ENCODE assay signal across 8 mouse cellular contexts in the genomic region with DNA sequence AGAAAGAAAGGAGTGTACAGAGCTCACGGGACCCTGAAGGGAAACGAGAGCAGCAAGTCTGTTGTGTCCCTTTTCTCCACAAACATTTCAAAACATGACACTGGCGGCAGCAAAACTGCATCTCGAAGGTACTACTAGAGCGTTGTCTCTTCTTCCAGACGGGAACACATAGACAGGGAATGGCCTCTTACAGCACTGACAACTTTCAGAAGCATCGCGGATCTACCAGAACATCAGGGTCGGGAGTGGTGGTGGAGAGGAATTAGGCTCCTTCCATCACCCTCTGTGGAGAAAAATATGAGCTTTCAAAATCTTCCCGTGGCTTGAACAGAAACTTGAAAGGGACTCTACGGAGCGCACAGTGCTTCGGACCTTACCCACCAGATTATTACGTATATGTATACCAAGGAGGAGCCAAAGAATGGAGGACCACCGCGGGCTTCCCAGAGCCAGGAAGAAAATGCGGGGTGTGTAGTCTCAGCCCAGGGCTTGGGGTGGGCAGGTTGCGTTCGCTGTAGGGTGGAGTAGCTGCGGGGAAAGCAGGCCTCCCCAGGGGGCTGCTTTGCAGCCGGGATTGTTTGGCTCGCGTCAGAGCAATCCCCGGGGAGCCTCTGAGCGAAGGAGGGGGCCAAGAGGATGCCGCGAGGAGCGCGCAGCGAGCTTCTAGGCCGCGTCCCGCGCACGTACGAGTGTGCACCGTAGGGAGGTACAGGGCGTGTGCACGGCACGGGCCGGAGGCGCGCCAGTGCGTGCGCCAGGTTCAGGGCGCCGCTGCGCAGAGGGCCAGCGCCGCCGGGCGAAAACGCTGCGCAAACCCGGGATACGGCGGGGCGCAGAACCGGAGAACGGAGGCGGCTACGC. TPM values are rescaled to one million over a fixed set of nuclear protein-coding genes. Genes with fewer than 3 reads are reported as not detected.
DNase-seq lines count a peak whose midpoint lies in the region; ATAC-seq and TF ChIP-seq lines count a peak whose summit lies in the region.

A gene (plus strand): TSS at position 799 of the 861 bp plus-strand sequence.

- ATAC-seq in common myeloid progenitor, adult 5-6 weeks (replicated peaks; ENCODE audit: low read depth, poor library complexity, severe bottlenecking) = peak; percentile 37

- H3K4me1 ChIP-seq in small intestine, adult 2 months (ENCODE audit: control insufficient read depth, insufficient read depth, insufficient read length, low read length) = peaks cover 5% of the 10 kb centered on the region

- TF ChIP-seq POLR2A in small intestine, adult 2 months (IDR thresholded peaks at IDR 0.05; ENCODE audit: low read depth, low read length) = no peak

- peak within 1 kb of the TSS; percentile 89 for H3K4me3 ChIP-seq in small intestine, adult 2 months (ENCODE audit: low read depth, low read length)

- TF ChIP-seq CTCF in small intestine, adult 2 months (IDR thresholded peaks at IDR 0.05; ENCODE audit: extremely low read depth, insufficient read length, insufficient replicate concordance, low read depth, low read length) = no peak

- no peaks in the 10 kb centered on the region for H3K36me3 ChIP-seq in small intestine, adult 2 months (ENCODE audit: control insufficient read depth, insufficient read depth, low read length)

- H3K27me3 ChIP-seq in small intestine, adult 2 months (ENCODE audit: control insufficient read depth, insufficient read depth, low read length) = peaks cover 6% of the 10 kb centered on the region; the same call in 1 of the 2 replicates

- intact Hi-C loops in left cerebral cortex, postnatal 25 days (cut with DNase I) = loop anchor here (2.0 to 5.0 kb wide), 4 partner anchors 25 to 266 kb away; no protein-coding TSS in a partner anchor

- H3K27ac ChIP-seq in small intestine, adult 2 months (ENCODE audit: insufficient read depth, low read depth, low read length) = peak within 1 kb of the TSS; percentile 83

- DNase-seq in adrenal gland, adult 18-20 months (ENCODE audit: low spot score in 2 of 2) = no peak
- no peak for DNase-seq in adrenal gland, adult (ENCODE audit: inconsistent age in 2 of 2, low spot score in 1 of 2)
- peak; percentile 70 for DNase-seq in gastrocnemius, postnatal 10 days
- DNase-seq in induced T-regulatory cell, adult 2 months (ENCODE audit: low read depth) = peak; percentile 85
- peak; percentile 89 to 90 for DNase-seq in left cerebral cortex, postnatal 25 days (ENCODE audit: low spot score in 2 of 2)
- DNase-seq in mesoderm, embryonic 11.5 days (ENCODE audit: low read depth, low spot score) = peak; percentile 88

- 1% methylated on average over 62 of the region's 62 CpGs for WGBS in small intestine, adult 2 months

RNA-seq across cellular contexts. Expression of the gene that starts here (rescaled TPM):
- total RNA-seq in adrenal gland, adult 18-20 months (2021) = 10 to 100 TPM; 20.4 to 24.5 TPM
- total RNA-seq in common myeloid progenitor, adult 5-6 weeks (2017) = 17.7 and 22.4 TPM in 2 replicates
- 10 to 100 TPM; 20.5 to 25.8 TPM for total RNA-seq in gastrocnemius, postnatal 10 days (2021)
- total RNA-seq in left cerebral cortex, postnatal 25 days (2021) = 10 to 100 TPM; 53.4 to 55.2 TPM
- 5.9 and 14.6 TPM in 2 replicates for polyA plus RNA-seq in small intestine, adult 2 months (2012; rRNA removed)

Comparison
In these comparisons a context has a peak if more than half of its experiments do, and no peak if none do; other contexts are left out.
1. DNase-seq: peak in gastrocnemius, postnatal 10 days (single experiment), induced T-regulatory cell, adult 2 months (single experiment), left cerebral cortex, postnatal 25 days (2 of 2) and mesoderm, embryonic 11.5 days (single experiment); none in adrenal gland, adult 18-20 months (0 of 2) and adrenal gland, adult (0 of 2).